Mouse (Mus musculus) embryo, embryonic 10 days (tissue): Measurements from ENCODE around the gene Chst11.

Source experiments
- DNase-seq: peaks from one replicate; pipeline ENCODE4 v3.0.0-alpha.2; 2015; ENCODE audit warnings: low spot score

Gene Chst11

DNA sequence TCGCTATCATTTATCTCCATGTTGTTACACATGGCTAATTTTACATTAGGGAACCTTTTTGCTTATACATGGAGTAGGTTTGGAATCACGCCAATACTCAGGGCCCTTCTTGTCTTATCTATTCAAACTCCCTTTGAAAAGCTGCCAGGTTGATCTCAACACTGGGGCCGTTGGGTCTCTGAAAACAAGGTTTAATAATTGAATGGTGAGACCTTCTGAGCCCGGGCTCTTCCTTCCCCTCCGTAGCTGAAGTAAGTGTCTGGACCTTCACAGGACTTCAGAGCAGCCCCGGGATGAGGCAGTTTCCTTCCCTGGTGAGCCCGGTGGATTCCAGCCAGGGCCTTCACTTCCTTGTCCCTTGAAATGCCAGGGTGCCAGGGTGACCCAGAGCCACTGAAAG lies 5.6 kb downstream of the Chst11 start:
- DNase-seq = no peak

DNA sequence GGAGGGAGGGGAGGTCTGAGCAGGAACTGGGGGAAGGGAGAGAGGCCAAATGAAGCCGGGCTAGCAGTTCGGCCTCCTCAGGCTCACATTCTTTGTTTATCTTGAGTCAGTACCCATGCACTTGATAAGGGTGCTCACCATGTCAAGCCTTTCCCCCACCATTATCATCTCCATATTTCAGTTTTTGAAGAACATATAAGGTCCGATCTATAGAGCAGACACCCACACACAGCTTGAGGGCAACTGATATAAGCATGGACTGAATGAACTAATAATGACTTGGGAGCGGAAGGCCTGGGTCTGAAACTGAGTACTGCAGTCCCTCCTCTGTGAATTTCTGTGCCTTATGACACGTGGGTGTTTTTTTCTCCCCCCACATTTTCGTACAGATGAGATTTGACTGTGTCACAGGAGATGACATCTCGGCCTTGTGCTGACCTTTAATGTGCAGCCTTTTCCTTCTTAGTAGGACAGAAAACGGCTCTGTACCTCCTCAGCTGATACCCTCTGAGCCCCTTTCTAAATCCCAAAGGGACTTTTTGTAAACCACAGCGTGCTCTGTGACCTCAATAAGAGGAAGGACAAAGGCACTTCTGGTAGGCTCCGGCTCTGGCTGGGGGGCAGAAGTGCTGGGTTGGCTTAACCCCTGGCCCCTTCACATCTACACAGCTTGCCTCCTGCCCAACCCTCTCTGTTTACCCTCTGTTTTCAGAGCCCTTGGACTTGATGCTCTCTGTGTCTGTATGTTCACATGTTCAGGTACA lies 6.6 kb downstream of the Chst11 start:
- peak; percentile 26 for DNase-seq

DNA sequence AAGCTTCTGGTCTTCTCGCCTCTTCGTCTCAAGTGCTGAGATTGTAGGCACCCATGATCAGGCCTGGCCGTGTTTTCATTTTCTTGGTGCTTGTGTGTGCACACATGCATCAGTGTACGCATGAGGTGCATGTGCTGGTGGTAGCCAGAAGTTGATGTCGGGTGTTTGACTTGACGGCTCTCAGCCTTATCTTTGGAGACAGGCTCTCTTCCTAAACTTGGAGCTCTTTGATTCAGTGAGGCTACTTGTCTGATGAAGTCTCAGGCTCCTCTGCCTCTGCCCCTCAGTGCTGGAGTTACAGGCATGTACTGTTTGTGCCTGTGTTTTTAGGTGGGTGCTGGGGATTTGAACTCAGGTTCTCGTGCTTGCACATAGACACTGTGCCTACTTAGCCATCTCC lies 9.0 kb downstream of the Chst11 start:
- no peak for DNase-seq

DNA sequence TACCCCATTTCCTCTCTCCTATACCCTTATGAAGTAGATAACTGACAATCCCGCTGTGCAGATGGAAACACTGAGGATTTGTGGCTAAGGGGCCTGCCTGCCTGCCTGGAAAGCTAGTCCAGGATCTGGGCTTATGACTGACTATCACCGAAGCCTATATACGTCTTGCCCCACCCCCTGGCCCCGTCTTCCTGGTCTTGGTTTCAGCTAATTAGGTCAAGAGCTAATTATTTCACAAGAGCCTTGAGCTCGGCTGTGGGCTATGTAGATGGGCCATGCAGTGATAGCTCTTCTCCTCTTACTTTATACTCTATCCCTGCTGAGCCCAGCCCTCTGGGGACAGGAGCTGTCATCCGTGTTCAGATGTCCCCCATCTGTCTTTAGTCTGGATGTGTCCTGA lies 12.2 kb downstream of the Chst11 start:
- DNase-seq = no peak

DNA sequence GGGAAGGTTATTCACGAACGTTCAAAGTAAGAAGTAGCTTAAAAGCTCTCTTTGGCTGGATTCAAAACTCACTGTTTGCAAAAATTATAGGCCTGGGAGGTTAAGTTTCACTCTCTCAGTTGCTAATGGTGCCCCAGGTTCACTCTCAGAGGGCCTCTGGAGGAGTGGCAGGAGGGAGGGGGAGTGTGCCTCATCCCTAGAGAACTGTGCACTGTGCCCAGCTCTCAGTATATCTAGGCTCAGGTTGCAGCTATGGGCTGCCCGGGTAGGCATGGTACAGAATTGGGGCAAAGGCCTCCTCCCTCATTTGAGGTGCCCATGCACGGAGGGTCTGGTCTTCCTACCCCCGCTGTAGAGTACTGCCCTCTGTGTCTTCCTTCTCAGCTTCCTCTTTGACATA lies 14.9 kb downstream of the Chst11 start:
- no peak for DNase-seq

DNA sequence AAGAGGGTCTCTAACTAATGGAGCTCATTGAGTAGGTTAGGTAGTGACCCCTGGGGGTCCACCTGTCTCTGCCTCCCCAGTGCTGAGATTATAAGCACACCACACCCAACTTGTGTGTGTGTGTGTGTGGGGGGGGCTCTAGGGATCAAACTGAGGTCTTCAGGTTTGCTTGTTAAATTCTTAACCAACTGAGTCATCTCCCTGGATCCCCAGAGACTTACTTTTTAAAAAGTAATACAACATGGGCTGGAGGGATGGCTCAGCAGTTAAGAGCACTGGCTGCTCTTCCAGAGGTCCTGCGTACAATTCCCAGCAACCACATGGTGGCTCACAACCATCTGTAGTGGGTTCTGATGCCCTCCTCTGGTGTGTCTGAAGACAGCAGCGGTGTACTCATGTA lies 15.4 kb downstream of the Chst11 start:
- DNase-seq = no peak

DNA sequence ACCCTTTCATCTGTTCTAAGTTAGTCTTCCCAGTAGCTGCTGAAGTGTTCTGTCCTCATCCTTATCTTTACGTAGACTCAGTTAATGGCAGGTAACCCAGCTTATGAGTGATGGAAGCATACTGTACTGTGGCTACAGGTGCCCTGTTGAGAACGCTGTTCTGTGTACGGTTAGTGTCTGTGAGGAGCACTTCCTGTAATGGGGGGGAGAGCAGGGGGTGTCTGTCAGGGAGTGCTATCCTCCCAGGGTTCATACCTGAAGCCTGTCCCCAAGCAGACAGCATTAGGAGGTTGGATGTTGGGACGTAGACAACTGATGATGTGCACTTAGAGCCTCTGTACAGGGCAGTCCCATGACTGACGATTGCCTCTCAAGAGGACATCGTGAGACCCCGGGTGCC lies 18.6 kb downstream of the Chst11 start:
- DNase-seq = no peak

DNA sequence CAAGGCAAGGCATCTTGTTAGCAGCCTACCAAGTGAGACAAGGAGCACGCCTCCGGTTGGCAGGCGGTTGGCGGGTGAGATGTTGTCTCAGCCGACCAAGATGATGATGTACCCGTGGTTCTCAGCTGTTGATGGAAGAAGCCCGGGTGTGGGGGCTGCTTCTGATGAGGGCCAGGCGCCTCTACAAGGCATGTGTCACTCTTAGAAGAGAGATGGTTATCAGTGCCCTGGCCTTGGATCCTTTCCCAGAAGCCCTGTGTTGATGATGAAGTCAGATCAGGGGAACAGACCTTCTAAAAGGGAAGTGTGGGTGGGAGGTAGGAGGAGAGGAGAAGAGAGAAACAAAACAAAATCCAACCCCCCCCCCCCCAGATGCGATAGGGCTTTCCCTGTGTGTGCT lies 19.1 kb downstream of the Chst11 start:
- no peak for DNase-seq

DNA sequence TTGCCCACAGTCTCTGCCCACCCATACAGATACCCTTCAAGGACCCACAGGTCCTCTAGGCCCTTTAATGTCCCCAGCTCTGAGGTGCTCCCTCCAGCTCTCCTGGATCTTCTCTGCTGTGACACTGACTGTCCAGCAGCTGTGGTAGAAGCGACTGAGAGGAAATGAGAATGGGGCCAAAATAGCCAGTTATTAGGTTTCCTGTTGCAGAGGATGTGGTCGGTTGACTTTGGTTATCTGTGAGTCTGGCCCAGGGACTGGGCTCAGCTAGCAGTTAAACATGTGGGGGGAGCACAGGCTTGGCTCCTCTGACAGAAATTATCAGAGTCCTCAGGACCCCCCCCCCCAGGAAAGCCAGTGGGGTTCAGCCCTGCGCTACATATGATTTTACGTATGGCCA lies 19.7 kb downstream of the Chst11 start:
- DNase-seq = no peak

DNA sequence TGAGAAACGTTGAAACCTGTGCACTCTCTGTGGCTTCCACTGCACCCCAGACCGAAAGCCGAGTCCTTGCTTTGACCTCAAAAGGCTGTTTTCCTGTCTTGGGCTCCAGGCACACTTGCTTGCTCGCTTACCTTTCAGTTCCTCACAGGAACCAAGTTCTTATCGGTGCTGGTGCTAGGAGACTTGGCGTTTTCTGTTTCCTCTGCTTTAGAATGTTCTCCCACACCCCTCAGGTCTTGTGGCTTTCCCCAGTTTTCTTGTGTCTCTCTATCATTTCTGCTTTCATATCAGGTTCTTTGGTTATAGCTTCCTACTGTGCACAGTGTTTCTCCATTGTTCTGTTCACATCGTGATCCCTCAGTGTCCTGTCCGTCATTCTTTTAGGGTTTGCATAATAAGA lies 21.0 kb downstream of the Chst11 start:
- DNase-seq = no peak

DNA sequence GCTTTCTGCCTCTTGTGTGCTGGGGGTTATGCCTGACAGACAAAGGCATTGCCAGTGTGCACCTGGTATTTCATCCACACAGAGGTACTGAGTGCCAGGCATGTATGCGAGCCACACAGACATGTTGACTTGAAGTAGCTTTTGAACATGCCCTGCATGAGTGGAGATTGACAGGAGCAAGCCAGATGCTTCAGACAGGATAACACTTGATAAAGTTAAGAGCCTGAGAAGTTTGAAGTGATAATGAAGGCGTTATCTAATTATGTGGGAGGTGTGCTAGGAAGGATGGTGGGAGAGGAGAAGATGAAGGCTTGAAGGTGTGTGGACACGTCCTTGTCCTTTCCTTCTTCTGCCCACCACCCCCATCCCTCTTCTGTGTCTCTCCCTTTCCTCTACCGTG lies 28.7 kb downstream of the Chst11 start:
- DNase-seq = no peak

DNA sequence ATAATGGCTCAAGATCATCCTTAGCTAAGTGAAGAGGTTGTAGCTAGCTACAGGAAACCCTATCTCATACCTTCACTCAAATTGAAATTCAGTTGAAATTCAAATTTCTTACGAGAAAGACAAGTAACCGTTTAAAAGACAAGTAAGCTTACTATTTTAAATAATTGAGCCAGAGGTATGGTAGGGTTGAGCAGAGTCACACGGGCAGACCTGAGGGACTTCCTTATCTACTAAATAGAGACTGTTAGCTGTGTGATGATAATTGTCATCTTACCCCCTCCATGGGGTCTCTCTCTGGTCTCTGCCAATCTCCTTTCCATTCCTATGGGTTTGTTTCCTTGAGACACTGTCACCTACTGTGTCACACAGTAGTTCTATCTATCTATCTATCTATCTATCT lies 30.6 kb downstream of the Chst11 start:
- no peak for DNase-seq

DNA sequence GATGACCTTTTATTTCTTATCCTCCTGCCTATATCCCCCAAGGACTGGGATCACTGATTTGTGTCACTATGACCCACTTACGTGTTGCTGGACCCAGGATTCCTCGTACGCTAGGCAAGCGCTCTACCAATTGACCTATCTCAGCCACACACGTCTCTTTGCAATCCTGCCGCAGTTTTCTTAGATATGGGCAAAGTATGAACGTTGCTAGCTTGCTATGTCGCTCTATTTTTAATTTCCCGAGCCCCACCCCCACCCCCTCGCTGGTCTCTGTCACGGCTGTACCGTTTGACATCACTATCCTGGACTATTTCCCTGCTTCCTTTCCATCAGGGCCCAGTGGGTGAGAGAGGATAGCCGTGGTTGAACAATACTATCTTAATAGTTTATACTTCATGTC lies 31.5 kb downstream of the Chst11 start:
- no peak for DNase-seq

DNA sequence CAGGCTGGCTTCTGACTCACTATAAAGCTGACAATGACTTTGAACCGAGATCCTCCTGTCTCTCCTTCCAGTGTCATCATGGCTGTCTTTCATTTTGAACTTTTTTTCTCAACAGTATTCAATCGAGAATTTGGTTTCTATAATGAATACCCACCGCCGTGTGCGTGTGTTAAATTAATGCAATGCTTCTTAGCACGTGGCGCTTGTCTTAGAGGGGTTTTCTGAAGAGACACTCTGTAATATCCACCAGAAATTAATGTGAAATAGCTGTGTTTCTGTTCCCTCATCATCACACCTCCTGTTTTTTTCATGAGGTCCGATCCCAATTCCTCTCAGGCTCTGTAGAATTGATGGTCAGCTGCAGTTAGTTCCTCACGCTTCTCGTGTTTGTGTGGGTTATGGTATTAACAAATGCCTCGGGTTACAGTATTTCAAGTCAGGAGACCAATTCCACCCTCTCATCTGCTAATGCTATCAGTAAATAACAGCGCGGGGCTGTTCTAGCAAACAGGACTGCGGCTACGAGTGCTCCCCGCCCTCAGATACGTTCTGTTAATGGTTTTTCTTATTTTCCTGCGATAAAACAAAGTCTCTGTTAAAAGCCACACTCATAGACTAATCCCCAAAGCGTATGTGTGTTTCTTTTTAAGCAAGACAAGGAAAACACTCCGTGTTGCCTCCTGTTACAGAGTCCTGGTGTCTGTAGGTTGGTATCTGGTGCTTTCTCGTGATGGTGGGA lies 32.6 kb downstream of the Chst11 start:
- DNase-seq = no peak

DNA sequence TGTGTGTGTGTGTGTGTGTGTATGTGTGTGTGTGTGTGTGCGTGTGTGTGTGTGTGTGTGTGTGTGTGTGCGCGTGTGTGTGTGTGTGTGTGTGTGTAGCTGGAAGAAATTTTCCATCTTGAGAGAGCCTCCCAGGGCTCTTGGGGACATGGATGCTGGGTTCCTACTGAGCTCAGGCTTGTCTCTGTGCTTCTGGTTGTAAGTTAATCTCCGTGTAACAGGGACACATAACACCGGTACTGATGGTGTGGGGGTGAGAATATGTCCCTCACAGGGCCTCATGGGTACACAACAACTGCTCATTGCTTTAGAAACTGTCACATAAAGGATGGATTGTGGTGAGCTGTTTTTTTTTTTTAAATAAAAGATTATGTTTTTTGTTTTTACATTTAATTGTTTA lies 33.2 kb downstream of the Chst11 start:
- no peak for DNase-seq

DNA sequence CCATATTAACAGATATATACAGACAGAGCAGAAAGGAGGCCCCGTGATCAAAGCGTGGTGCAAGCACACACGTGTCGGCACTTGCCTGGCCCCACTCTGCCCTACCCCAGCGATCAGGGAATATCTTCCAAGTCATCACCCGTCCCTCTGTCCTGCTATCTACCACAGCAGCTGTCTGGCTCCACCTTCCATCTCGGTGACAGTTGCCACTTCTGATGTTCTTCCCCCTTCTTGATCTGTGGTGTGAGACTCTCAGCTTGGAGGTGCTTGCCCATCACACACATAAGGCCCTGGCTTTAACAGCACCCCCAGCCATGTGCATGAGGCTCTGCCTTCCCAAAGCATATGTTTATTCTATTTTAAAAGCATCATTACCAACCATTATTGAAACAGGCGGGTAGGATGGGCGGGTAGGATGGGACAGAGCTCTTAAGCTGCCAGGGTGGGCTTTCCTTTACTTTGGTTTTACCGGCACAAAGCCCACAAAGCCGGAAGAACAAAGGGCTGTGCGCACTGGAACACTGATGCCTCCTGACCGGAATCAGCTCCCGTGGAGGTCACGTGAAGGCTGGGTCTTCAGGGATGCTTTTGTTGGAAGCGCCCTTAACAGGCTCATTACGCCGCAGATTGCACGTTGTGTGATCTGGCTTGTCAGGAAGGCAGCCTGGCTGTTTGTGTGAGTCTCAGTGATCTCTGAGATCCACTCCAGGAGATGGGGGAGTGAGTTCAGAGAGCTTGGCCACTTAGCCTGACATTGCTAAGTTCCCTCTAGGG lies 34.4 kb downstream of the Chst11 start:
- DNase-seq = peak; percentile 70

DNA sequence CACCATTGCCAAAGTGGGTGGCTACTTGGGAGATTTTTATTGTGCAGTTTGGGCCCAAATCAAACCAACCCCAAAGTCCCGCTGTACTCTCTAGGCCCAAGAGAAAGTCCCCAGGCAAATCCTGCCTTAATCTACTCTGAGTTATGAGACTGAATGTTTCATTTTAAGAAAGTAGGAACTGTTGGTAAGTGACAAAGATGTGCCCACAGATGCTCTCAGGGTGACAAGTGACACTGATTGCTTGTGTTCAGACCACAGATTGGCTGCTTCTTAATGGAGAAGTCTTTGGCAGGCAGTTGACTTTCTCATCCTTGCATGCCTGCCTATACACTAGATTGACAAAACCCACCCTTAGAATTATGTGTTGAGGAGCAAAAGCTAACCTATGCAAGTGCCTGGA lies 37.3 kb downstream of the Chst11 start:
- DNase-seq = no peak

DNA sequence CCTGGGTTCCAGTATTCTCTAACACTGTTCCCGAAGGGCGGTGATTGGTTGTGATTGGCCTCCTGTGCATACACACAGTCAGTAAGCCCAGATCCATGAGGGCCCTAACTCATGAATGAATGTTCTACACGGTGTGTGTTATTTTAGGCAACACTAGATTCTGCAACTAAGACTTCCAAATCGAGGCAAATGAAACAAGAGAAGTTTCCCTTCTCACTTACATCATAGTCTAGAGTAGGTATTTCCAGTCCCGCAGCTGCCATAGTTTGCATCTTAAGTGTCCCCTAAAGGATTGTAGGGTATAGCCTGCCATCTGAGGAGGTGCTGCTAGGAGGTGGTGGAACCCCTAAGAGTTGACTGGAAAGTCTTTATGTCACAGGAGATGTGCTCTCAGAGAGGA lies 40.9 kb downstream of the Chst11 start:
- DNase-seq = no peak

DNA sequence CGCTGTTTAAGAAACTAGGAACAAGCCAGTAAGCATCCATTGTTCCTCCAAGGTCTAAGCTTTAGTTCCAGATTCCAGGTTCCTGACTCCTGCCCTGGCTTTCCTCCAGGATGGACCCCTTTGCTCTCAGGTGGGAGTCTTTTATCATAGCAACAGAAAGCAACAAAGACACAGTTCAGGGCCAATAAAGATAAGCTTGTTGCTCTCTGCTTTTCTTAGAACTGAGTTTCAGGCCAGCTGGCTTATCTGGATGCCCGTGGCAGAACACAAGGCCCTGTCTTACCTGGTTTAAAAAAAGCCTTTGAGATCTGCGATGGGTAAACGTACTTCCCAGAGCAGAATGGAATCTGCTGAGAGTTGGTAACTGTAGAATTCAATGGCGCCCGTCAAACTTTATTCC lies 42.4 kb downstream of the Chst11 start:
- DNase-seq = no peak

DNA sequence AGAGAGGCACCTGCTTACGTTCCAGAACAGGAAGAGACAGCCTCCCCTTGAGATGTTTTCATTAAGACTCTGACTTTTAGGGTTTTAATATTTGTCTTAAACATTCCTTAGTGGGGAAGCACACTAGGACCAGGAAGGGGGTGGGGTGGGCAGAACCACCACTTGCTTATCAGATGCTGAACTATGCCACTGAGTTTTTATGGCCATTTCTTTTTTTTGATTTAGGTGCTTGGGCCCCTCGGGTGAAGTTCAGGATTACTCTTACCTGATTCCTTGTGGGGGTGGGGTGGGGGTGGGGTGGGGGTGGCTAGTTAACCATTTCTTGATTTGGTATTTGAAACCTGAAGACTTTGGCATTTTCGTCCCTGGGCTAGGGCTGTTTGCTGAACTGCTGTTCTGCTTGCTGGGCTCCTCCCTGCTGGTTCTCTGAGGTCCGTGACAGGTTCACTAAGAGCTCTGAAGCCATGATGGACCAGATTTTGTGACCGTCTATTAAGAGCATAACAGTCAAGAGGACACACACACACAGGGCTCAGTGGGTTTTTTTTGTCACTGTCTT lies 44.9 kb downstream of the Chst11 start:
- DNase-seq = no peak

DNA sequence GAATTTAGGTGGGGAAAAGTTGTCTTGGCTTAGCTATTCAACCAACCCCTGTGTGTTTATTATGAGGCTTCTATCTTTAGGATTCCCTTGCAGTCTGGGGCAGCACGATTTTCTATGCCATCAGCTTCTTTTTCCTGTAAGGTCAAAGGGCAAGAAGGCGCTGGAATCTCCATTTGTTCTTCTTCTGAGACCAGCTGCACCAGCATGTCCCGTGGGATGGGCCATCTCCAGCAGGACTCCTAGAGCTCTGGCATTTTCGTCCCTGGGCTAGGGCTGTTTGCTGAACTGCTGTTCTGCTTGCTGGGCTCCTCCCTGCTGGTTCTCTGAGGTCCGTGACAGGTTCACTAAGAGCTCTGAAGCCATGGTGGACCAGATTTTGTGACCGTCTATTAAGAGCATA lies 45.6 kb downstream of the Chst11 start:
- peak; percentile 65 for DNase-seq

DNA sequence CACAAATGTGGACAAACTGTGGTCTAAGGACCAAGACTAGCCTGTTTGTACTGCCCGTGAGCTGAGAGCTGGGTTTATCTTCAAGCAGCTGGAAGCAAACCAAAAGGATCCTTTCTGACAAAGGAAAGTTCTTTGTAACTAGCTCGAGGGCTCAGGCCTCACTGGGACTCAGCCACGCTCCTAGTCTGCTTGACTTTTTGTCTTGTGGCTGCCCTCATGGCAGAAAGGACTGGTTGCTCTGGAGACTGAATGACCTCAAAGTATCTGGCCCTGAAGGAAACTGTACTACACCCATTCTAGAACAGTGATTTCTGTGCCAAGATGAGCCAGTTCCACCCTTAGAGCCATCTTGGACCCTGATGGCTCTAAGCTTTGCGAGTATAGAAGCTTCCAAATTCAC lies 46.3 kb downstream of the Chst11 start:
- DNase-seq = no peak

DNA sequence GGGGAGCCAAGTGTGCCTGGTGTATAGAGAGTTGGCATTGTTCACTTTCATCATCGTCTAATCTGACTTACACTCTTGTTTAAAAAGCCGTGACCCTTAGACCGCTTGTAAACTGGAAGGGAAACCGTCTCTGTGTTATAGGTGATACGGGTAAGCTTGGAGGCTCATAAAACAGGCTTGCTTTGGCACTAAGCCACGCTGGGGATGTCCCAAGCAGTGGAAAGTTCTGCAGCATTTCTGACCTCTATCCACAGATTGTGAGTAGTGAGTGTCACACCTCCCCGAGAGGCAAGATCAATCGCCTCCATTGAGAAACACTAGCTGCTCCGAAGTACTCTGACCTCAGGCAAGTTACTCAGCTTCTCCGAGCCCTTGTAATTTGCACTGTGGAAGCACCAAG lies 47.3 kb downstream of the Chst11 start:
- DNase-seq = no peak
